Mouse (Mus musculus) bone marrow, adult 2 months (tissue): ENCODE measurements around the gene Gnl1.

Experiments used
- CTCF ChIP-seq: fragments of 200-500 bp; IDR thresholded peaks from 2 replicates; pipeline ENCODE4 v1.5.1; 2011; ENCODE audit warnings: low read length, control low read depth; ENCODE audit not compliant: control insufficient read depth, insufficient read depth
- POLR2A ChIP-seq: fragments of 200-500 bp; IDR thresholded peaks from 2 replicates; pipeline ENCODE4 v1.6.1; 2011; ENCODE audit warnings: low read depth, mild to moderate bottlenecking, control low read depth, low read length, borderline replicate concordance; ENCODE audit not compliant: control insufficient read depth

DNA sequence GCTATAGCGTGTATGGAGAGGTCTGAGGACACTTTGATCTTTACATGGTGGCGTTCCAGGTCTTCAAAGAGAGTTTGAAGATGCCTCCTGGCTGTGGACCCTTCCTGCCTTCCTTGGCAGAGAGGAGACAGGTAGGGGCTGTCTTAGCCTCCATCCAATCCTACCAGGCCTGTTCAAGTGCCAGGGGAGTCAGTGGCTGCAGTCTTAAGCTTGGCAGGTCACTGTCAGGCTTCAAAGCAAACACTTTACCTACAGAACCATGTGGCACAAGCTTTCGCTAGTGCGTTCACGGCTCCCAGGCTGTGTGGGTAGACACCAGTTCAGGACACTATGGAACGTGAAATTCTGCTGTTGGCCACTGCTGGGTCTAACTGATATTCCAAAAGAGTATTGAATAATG lies 43.3 kb downstream of the Gnl1 start:
- TF ChIP-seq CTCF (no peak), POLR2A (no peak)
